Mouse (Mus musculus) retina, adult 2 months (tissue): ENCODE data around the gene Atg5.

Source experiments
- DNase-seq: peaks from one replicate; pipeline ENCODE4 v3.0.0-alpha.2; 2012; ENCODE audit warnings: low read depth, low spot score

The Atg5 gene

GRCm38 (mm10) chr10:44390286-44390685, 122.1 kb downstream of the Atg5 start:
- DNase-seq, result no peak

DNA sequence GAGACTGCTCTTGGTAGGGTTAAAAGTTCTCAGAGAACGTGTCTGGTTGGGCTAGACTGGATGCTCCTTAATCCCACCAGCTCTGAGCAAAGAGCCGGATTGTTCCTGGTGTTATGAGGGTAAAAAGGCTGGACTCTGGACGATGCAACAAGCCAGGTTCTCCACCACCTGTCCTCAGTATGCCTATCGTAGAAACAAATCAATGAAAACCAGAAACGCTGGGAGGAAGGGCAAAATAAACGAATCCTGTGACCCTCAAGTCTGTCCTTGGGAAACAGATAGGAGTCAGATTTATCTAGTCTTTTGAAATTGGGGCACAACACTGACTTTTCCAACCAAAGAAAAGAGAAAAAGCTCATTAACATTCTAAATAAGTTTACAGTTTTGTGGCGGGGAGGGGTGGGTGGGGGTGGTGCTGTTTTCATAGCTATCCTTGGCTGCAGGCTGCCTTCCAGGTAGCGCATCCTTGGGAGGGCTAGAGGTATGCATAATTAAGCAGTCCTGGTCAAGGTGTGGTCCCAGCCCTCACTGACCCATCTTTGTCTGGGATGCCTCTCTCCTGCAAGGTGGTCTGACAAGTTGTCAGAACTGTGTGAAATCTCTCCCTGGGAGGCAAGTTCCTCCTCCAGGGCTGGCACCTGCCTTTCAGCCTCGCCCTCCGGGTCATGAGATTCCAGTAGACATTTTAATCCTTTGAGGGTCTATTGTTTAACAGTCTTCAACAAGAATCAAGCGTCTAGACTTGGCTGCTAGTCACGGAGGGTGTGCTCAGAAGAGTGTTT, 123.5 kb downstream of the Atg5 start:
- no peak for DNase-seq

DNA sequence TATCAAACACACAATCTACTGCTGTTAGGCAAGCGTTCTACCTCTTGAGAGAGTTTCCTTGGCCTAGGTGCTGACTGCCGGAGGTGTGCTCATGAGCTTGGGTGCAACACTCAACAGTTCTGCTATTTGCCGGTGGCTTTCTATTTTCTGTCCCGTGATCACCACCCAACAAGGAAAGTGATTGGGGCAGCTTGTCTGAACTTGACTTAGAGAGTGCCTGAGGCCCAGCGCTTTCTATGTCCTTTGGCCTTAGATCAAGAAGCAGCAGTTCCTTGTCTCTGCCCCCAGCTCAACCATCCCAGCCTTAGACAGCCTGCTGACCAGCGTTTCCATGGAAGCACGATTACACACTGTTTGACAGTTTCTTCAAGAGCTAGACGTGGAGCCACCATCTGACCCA, 124.7 kb downstream of the Atg5 start:
- DNase-seq, result no peak

GRCm38 (mm10) chr10:44400119-44400518, 132.0 kb downstream of the Atg5 start:
- DNase-seq, result no peak

- DNase-seq, result no peak
Observed at GRCm38 (mm10) chr10:44400602-44401001, 132.4 kb downstream of the Atg5 start.

DNA sequence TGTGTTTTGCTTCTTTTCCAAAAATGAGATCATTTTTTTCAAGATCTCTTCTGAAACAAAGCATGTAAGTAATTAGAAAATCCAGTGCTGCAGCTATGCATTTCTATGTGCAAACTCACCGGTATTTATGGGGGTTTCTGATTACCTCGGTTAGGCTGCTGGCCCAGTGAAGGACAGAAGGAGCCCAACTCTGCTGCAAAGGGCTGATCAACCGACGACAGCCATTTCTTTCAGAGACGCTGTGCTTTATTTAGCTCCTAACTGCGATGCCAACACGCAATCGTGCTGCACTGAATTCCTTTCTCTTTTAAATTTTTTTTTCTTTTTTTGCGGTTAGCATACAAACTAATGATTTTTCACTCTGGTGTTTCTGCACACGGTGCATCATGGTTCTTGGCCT, 133.4 kb downstream of the Atg5 start:
- DNase-seq, result no peak

- no peak for DNase-seq
Observed at GRCm38 (mm10) chr10:44403415-44403814, 135.3 kb downstream of the Atg5 start.

GRCm38 (mm10) chr10:44409054-44409453, 140.9 kb downstream of the Atg5 start:
- no peak for DNase-seq

GRCm38 (mm10) chr10:44409958-44410357, 141.8 kb downstream of the Atg5 start:
- DNase-seq, result no peak
